Mouse (Mus musculus): ENCODE data around the gene Card10. TPM values are rescaled to one million over a fixed set of nuclear protein-coding genes. Genes with fewer than 3 reads are reported as not detected.

Gene Card10
- total RNA-seq, 2 experiments from 2014 or later, result 9.3 to 11.3 TPM

GRCm38 (mm10) chr15:78801971-78802741, 686 bp downstream of the Card10 start:
- DNase-seq, result no peak

- DNase-seq, result no peak
Measured at GRCm38 (mm10) chr15:78801571-78801970, 1.3 kb downstream of the Card10 start.

DNA sequence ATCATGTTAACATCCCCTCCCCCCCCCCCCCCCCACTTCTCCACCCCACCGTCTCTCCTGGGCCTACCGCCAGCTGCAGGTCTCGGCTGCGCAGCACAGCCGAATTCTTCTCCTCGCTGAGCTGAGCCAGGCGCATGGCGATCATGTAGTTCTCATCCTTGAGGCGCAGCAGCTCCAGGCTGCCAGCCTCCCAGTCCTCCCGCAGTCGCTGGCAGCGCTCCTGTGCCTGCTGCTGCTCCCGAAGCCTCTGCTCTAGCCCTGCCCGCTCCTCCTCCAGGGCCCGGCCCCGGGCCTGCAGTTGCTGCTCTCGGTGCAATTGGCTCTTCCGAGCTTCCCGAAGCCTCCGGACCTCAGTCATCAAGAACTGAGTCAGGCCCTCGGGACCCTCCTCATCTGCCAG, 3.8 kb downstream of the Card10 start:
- peak; percentile 59 for DNase-seq

DNA sequence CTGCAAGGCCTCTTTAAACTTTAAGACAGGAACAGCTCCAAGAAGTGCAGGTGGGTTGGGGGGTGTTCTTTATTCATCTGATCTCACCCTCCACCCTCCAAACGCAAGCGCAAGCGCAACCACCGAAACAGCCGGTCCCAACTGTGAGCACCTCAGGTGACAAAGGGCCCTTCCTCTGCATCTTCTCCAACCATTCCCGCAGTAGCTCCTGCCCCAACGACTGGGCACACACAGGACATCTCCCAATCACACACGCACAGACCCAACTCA, 5.8 kb downstream of the Card10 start:
- DNase-seq, result no peak

DNA sequence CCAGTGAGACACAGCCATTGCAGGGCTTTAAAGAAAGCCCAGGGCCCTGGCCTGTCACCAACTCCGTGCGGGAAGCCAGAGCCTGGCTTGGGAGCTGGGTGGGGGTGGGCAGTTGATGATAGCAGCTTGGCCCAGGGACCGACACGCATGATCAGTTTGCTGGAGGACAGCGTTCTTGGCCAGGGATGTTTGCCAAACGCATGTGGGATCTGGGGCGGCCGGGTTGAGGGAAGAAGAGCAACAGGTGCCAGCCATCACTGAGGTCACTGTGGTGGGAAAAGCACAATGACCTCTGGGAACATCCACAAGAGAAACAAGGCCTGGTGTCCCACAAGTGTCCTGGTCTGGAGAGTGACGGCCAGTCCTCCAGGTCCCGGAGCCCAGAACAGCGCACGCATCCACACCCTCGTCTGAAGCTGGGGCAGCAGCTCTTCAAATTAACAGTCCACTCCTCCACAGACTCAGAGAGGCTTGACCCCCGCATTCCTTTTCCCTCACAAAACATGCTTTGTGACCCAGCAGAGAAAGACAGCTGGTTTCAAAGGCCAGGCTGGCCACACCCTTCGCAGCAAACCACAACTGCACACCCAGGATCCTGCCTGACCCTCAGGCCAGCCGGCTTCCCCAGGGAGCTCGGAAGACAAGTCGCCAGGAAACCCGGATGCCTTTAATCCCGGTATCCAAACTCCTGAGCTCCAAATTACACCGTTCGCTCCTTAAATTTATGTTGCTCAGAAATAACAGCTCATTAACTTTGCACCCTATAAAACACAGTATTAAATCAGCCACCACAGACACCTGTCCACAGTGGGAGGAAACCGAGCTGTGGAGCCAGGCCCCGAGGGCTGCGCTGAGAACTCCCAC, 6.4 kb downstream of the Card10 start:
- peak; percentile 61 for DNase-seq

DNA sequence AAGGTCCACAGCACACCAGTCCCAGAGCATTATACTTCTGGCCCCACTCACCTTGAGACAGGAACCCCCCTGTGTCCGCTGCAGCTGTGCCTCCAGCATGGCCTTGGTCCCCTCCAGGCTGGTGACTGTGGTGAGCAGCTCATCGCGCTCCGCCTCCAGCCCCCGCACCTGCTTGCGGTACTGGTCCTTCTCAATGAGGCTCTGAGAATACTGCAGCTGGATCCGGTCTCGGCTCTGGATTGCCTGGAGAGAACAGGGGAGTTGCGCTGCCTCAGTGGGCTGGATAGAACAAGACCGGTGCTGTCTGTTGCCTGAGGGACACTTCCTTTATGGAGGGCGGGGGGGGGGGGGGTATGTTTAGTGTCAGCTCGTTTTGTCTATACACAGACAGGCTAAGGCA, 11.9 kb downstream of the Card10 start:
- DNase-seq, result no peak

GRCm38 (mm10) chr15:78790451-78790850, 12.4 kb downstream of the Card10 start:
- peak; percentile 67 for DNase-seq

- no peak for DNase-seq
Measured at GRCm38 (mm10) chr15:78789721-78790323, 13.0 kb downstream of the Card10 start.

- DNase-seq, result no peak
Measured at GRCm38 (mm10) chr15:78788042-78788441, 14.8 kb downstream of the Card10 start.

DNA sequence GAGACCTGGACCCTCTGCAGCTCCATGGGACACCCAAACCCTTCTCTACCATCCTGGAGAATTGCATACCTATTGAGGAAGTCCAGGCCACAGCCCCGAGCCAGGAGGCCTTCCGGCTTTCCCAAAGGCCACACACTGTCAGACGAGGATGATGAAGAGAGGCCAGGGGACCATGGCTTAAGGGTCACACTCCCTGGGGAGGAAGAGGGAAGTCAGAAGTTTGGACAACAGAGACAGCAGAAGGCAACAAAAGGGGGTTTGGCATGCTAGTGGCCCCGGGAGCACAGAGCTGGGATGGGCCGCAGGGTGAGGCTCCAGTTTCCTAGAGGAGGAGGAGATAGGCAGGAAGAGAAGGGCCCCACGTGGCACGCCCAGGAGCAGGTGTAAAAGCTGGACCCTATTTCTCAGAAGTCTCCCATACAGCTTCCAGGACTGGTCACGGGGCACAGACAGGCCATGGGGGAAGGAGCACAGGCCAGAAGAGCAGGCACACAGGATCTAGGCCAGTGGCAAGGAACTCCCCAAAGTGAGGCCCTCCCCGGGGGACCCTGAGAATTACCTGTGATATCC, 15.5 kb downstream of the Card10 start:
- no peak for DNase-seq

GRCm38 (mm10) chr15:78786411-78786818, 16.4 kb downstream of the Card10 start:
- no peak for DNase-seq

GRCm38 (mm10) chr15:78785961-78786360, 16.9 kb downstream of the Card10 start:
- peak; percentile 68 for DNase-seq

GRCm38 (mm10) chr15:78785258-78785657, 17.6 kb downstream of the Card10 start:
- DNase-seq, result no peak

- no peak for DNase-seq
Measured at GRCm38 (mm10) chr15:78784520-78784919, 18.3 kb downstream of the Card10 start.

DNA sequence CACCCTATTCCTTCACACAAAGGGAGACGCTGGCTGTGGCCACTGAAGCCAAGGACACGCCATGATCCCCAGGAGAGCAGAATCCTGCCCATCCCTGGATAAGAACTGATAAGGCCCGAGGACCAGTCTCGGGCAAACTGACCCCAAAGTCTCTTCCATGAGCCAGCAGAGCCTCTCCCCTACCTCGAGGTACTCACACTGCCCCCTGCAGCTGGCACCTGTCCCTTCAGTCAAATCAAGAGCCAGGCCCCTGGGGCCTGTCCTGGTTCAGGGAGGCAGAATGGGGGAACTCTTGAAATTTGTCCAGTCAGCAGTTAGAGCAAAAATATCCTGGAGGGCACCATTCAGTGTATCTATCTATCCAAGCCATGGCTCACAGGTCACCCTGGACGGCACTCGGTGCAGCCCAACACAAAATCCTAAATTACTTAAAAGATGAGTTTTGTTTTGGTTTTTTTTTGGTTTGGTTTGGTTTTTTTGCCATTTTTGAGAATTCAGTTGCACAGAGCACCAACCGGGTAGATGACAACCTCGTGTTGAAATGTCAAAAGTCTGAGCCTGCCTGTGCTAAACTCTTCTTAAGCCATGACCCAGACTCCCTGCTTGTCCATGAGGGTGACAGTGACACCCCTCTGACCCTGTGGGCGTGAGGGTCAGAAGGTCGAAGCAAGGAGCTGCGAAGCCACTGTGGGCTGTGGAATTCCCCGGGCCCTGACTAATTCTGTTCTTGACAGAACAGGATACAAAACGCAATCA, 20.3 kb downstream of the Card10 start:
- DNase-seq, result no peak

GRCm38 (mm10) chr15:78780908-78781307, 21.9 kb downstream of the Card10 start:
- DNase-seq, result no peak

DNA sequence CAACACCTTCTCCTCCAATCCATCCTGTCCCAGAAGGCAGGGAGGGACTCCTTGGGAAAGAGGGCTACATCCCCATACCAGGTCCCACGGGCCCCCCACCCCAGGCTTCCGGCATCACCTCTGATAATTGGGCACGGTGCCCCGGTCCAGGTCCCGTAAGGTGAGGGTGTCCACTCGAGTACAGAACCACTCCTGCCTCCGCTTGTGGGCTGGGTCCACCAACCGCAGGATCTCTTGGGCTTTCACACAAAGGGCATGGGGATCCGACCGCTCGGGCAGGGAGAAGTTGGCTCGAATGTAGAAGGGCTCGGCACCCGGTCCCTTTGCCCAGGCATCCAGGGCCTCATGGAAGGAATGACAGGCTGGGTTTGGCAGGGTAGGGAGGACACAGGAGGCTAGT, 22.5 kb downstream of the Card10 start:
- no peak for DNase-seq

- DNase-seq, result no peak
Measured at GRCm38 (mm10) chr15:78779690-78780089, 23.2 kb downstream of the Card10 start.

- no peak for DNase-seq
Measured at GRCm38 (mm10) chr15:78779253-78779652, 23.6 kb downstream of the Card10 start.

GRCm38 (mm10) chr15:78778077-78778870, 24.6 kb downstream of the Card10 start:
- peak; percentile 90 for DNase-seq

DNA sequence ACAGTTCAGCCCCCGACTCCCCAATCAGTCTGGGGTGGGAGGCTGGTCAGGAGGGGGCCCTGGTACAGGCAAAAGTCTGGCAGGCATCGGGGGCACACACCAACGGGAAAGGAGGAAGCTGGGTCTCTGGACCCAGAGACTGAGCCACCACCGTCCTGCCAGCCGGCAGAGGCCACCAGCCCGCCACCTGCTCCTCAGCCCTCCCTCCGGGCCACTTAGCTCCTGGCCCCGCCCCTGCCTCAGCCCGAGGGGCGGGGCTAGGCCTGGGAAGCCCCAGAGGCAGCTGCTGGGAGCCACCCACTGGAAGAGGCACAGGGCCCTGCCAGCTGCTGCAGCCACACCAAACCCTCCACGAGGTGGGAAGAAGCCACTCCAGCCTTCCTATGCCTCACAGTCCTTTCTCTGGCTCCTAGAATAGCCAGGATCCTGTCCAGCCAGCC, 29.5 kb downstream of the Card10 start, which contains the start of gene Mfng:
Gene Mfng, minus strand, starts transcription at position 186 of the 440 bp plus-strand sequence.
- DNase-seq, result peak; percentile 73

All from gastrocnemius, postnatal 10 days (tissue).